14 mouse cellular contexts compared by ENCODE assay signal in genomic region chr4:147423140-147423539, GRCm38 (mm10).
DNase-seq lines count a peak whose midpoint lies in the region; ATAC-seq and TF ChIP-seq lines count a peak whose summit lies in the region.
"Had no signal": no experiment of that assay in that cellular context is flagged by ENCODE, and none has a peak within 500 bp of the region (broad histone marks: within the 10 kb centered on the region; RNA-seq: fewer than 3 reads in every experiment).

No protein-coding gene starts in this region.

- peaks cover 32% of the 10 kb centered on the region for H3K9me3 ChIP-seq in heart, embryonic 12.5 days (replicated peaks)
- H3K9me3 ChIP-seq in midbrain, embryonic 11.5 days (ENCODE audit: control insufficient read depth, low read length), result peaks cover 38% of the 10 kb centered on the region
- peaks cover 53% of the 10 kb centered on the region for H3K9me3 ChIP-seq in midbrain, embryonic 16.5 days (replicated peaks; ENCODE audit: control insufficient read depth, low read length, poor library complexity, severe bottlenecking)
- peaks cover 35% of the 10 kb centered on the region for H3K9me3 ChIP-seq in limb, embryonic 15.5 days
- peaks cover 23% of the 10 kb centered on the region for H3K9me3 ChIP-seq in stomach, postnatal 0 days (ENCODE audit: control insufficient read depth, low read length)

- H3K4me1 ChIP-seq in heart, embryonic 12.5 days (replicated peaks), result no peaks in the 10 kb centered on the region
- H3K4me1 ChIP-seq in midbrain, embryonic 11.5 days (ENCODE audit: control insufficient read depth, insufficient read depth, low read length), result no peaks in the 10 kb centered on the region
- H3K4me1 ChIP-seq in midbrain, embryonic 16.5 days (ENCODE audit: control insufficient read depth, insufficient read depth, low read length), result no peaks in the 10 kb centered on the region
- H3K4me1 ChIP-seq in limb, embryonic 15.5 days, result no peaks in the 10 kb centered on the region
- no peaks in the 10 kb centered on the region for H3K4me1 ChIP-seq in stomach, postnatal 0 days (replicated peaks; ENCODE audit: control insufficient read depth, insufficient read depth)
- H3K4me1 ChIP-seq: neural tube, embryonic 13.5 days had no signal

- intact Hi-C loops in heart, postnatal 14 days (cut with DNase I), result no loop called here

- ATAC-seq in heart, embryonic 12.5 days (ENCODE audit: insufficient number of reproducible peaks, low FRiP score), result peak; percentile 5; the same call in 1 of the 2 replicates
- peak; percentile 15 for ATAC-seq in midbrain, embryonic 11.5 days (ENCODE audit: low FRiP score)
- no peak for ATAC-seq in midbrain, embryonic 16.5 days
- peak; percentile 10; the same call in 1 of the 2 replicates for ATAC-seq in limb, embryonic 15.5 days (ENCODE audit: insufficient number of reproducible peaks, low FRiP score, low TSS enrichment, low read depth)
- ATAC-seq in stomach, postnatal 0 days (ENCODE audit: low FRiP score, low TSS enrichment), result peak; percentile 21; the same call in 1 of the 2 replicates
- ATAC-seq: inflammation-experienced regulatory T-cells, adult 6 months had no signal

- H3K4me3 ChIP-seq in heart, embryonic 12.5 days, result no peak overlapping the region
- no peak overlapping the region for H3K4me3 ChIP-seq in midbrain, embryonic 11.5 days (ENCODE audit: low read depth, low read length)
- no peak overlapping the region for H3K4me3 ChIP-seq in midbrain, embryonic 16.5 days (ENCODE audit: low read depth, low read length)
- H3K4me3 ChIP-seq in limb, embryonic 15.5 days, result no peak overlapping the region
- no peak overlapping the region for H3K4me3 ChIP-seq in stomach, postnatal 0 days (ENCODE audit: low read depth, low read length)
- H3K4me3 ChIP-seq: layer of hippocampus, adult 2 months; neural tube, embryonic 13.5 days had no signal

- WGBS in heart, embryonic 12.5 days, result 46% methylated on average over 3 of the region's 3 CpGs
- WGBS in midbrain, embryonic 11.5 days, result 58% methylated on average over 3 of the region's 3 CpGs
- WGBS in midbrain, embryonic 16.5 days, result 51% methylated on average over 3 of the region's 3 CpGs
- 49% methylated on average over 3 of the region's 3 CpGs for WGBS in limb, embryonic 15.5 days
- 46% methylated on average over 3 of the region's 3 CpGs for WGBS in stomach, postnatal 0 days

- H3K36me3 ChIP-seq in heart, embryonic 12.5 days, result no peaks in the 10 kb centered on the region
- H3K36me3 ChIP-seq in midbrain, embryonic 11.5 days (ENCODE audit: control insufficient read depth, insufficient read depth, low read length), result no peaks in the 10 kb centered on the region
- H3K36me3 ChIP-seq in midbrain, embryonic 16.5 days (ENCODE audit: control insufficient read depth, insufficient read depth, low read length), result no peaks in the 10 kb centered on the region
- no peaks in the 10 kb centered on the region for H3K36me3 ChIP-seq in limb, embryonic 15.5 days
- H3K36me3 ChIP-seq in stomach, postnatal 0 days (ENCODE audit: control insufficient read depth, insufficient read depth, low read length), result no peaks in the 10 kb centered on the region
- H3K36me3 ChIP-seq: neural tube, embryonic 13.5 days had no signal

- H3K4me2 ChIP-seq in heart, embryonic 12.5 days, result no peak overlapping the region
- no peak overlapping the region for H3K4me2 ChIP-seq in midbrain, embryonic 11.5 days
- no peak overlapping the region for H3K4me2 ChIP-seq in midbrain, embryonic 16.5 days (ENCODE audit: low read length)
- no peak overlapping the region for H3K4me2 ChIP-seq in limb, embryonic 15.5 days
- H3K4me2 ChIP-seq in stomach, postnatal 0 days (replicated peaks; ENCODE audit: low read depth), result no peak overlapping the region
- H3K4me2 ChIP-seq: neural tube, embryonic 13.5 days had no signal

- no peaks in the 10 kb centered on the region for H3K27me3 ChIP-seq in heart, embryonic 12.5 days (replicated peaks)
- H3K27me3 ChIP-seq in midbrain, embryonic 11.5 days (ENCODE audit: control insufficient read depth, insufficient read depth, low read length), result no peaks in the 10 kb centered on the region
- no peaks in the 10 kb centered on the region for H3K27me3 ChIP-seq in midbrain, embryonic 16.5 days (ENCODE audit: control insufficient read depth, insufficient read depth, low read depth, low read length)
- H3K27me3 ChIP-seq in limb, embryonic 15.5 days, result no peaks in the 10 kb centered on the region
- H3K27me3 ChIP-seq in stomach, postnatal 0 days (ENCODE audit: control insufficient read depth, insufficient read depth, low read length), result no peaks in the 10 kb centered on the region
- H3K27me3 ChIP-seq: neural tube, embryonic 13.5 days had no signal

- H3K27ac ChIP-seq in heart, embryonic 12.5 days (ENCODE audit: poor library complexity, severe bottlenecking), result no peak overlapping the region
- H3K27ac ChIP-seq in midbrain, embryonic 11.5 days (ENCODE audit: low read depth, low read length), result no peak overlapping the region
- H3K27ac ChIP-seq in midbrain, embryonic 16.5 days (ENCODE audit: low read length), result no peak overlapping the region
- H3K27ac ChIP-seq in limb, embryonic 15.5 days, result no peak overlapping the region
- H3K27ac ChIP-seq in stomach, postnatal 0 days (replicated peaks), result no peak overlapping the region
- H3K27ac ChIP-seq: layer of hippocampus, adult 2 months; macrophage; neural tube, embryonic 13.5 days had no signal

- no peak overlapping the region for H3K9ac ChIP-seq in heart, embryonic 12.5 days
- no peak overlapping the region for H3K9ac ChIP-seq in midbrain, embryonic 11.5 days (ENCODE audit: low read length)
- no peak overlapping the region for H3K9ac ChIP-seq in midbrain, embryonic 16.5 days (ENCODE audit: low read depth, low read length)
- H3K9ac ChIP-seq in limb, embryonic 15.5 days, result no peak overlapping the region
- no peak overlapping the region for H3K9ac ChIP-seq in stomach, postnatal 0 days (ENCODE audit: low read length)
- H3K9ac ChIP-seq: neural tube, embryonic 13.5 days had no signal

- no peak for DNase-seq in heart, postnatal 14 days
- DNase-seq in midbrain, embryonic 11.5 days (ENCODE audit: low spot score, missing footprints), result peak; percentile 75
- DNase-seq in stomach, postnatal 0 days (ENCODE audit: low spot score), result no peak
- no peak for DNase-seq in cerebellum, adult 11-12 months
- no peak for DNase-seq in right cerebral cortex, postnatal 36 days (ENCODE audit: low spot score in 2 of 2)
- DNase-seq: adrenal gland, postnatal 10 days; heart, adult 18-20 months had no signal

- TF ChIP-seq CTCF in stomach, postnatal 0 days (IDR thresholded peaks at IDR 0.05; ENCODE audit: low read depth), result no peak

- no peak for TF ChIP-seq EP300 in stomach, postnatal 0 days (optimal IDR thresholded peaks at IDR 0.05)
